Mouse (Mus musculus) forebrain, embryonic 12.5 days (tissue): Measurements from ENCODE around the gene Gm5294. TPM values are rescaled to one million over a fixed set of nuclear protein-coding genes. Genes with fewer than 3 reads are reported as not detected.

ENCODE experiments used
- ATAC-seq: fragments of 200-750 bp; cut with Nextera tagmentation; 2 replicates; pipeline ENCODE4 v1.8.0; 2017; ENCODE audit warnings: moderate TSS enrichment; ENCODE audit not compliant: low FRiP score
- H3K27ac ChIP-seq: fragments of 300-500 bp; sonication (generic); 2 replicates; pipeline ENCODE4 v1.5.1; 2016; ENCODE audit warnings: mild to moderate bottlenecking
- H3K27me3 ChIP-seq: fragments of 300-500 bp; sonication (generic); 2 replicates; pipeline ENCODE4 v1.6.1; 2016; ENCODE audit warnings: mild to moderate bottlenecking
- H3K36me3 ChIP-seq: fragments of 300-500 bp; sonication (generic); replicated peaks from 2 replicates; pipeline ENCODE4 v1.6.1; 2016; ENCODE audit warnings: mild to moderate bottlenecking
- H3K4me1 ChIP-seq: fragments of 300-500 bp; sonication (generic); 2 replicates; pipeline ENCODE4 v1.6.1; 2016
- H3K4me2 ChIP-seq: fragments of 300-500 bp; sonication (generic); 2 replicates; pipeline ENCODE4 v1.6.1; 2016; ENCODE audit warnings: mild to moderate bottlenecking, moderate library complexity
- H3K4me3 ChIP-seq: fragments of 300-500 bp; sonication (generic); replicated peaks from 2 replicates; pipeline ENCODE4 v1.5.1; 2016; ENCODE audit warnings: mild to moderate bottlenecking
- H3K9ac ChIP-seq: fragments of 300-500 bp; sonication (generic); 2 replicates; pipeline ENCODE4 v1.6.1; 2016; ENCODE audit warnings: mild to moderate bottlenecking
- H3K9me3 ChIP-seq: fragments of 300-500 bp; sonication (generic); 2 replicates; pipeline ENCODE4 v1.6.1; 2016
- WGBS: fragments of 180-500 bp; shearing (Covaris S2); methylation state at CpG from one replicate; pipeline ENCODE4 v1.1.7; 2016; 5-methylcytosine and 5-hydroxymethylcytosine counted together
- polyA plus RNA-seq: library from polyadenylated mRNA; unstranded; fragments of >200 nt; fragmentation: Nextera tagmentation; extraction: Ambion mirVana; gene quantifications from 2 replicates; pipeline ENCODE4 v1.2.1, GENCODE M21; 2016

The Gm5294 gene
- polyA plus RNA-seq, 1 experiment from 2014 or later, result not detected

DNA sequence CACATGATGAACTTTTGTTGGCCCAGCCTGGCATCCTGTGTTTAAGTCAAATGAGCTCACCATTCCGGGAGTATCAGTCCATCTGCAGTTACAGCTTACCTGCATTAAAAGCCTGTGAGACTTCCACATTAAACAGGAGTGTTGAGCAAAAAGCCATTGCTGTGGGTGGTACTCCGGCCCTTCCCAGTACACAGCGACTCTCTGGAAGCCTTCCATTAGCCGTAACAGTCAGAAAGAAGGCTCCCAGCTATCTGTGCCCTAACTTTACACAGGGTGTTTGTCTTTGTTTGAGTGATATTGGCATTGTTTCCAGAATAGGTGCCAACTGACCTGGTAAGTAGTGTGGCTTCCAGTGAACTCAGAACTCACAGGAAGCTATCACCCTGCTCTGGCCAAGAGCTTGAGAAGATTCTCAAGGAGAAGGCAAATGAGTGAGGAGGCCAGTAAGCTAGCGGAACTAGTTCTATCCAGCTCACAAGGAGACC is 31.5 kb downstream of the Gm5294 start:
- ATAC-seq, result no peak
- Histone ChIP-seq H3K9me3 (no peaks in the 10 kb centered on the region), H3K36me3 (no peaks in the 10 kb centered on the region), H3K27ac (no peak overlapping the region), H3K9ac (no peak overlapping the region), H3K27me3 (peaks cover 10% of the 10 kb centered on the region; the same call in 1 of the 2 replicates), H3K4me1 (peaks cover 5% of the 10 kb centered on the region; the same call in 1 of the 2 replicates), H3K4me2 (no peak overlapping the region), H3K4me3 (no peak overlapping the region)
- 87% methylated on average over 5 of the region's 5 CpGs for WGBS

DNA sequence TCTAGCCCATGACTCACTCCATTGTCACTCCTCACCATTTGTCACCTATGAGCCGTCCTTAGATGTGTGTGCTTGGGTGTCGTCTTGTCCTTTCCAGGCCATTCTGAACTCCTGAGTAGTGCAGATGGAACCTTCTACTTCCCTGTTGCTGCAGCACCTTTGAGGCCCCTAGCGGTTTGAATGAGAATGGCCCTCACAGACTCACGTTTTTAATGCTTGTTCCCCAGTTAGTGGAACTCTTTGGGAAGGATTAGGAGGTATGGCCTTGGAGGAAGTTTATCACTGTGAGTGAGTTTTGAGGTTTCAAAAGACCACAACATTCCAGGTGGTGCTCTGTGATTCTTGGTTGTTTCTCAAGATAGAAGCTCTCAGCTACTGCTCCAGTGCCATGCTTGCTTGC is 32.3 kb downstream of the Gm5294 start:
- no peak overlapping the region for H3K4me3 ChIP-seq
- ATAC-seq, result no peak
- H3K27me3 ChIP-seq, result peaks cover 10% of the 10 kb centered on the region; the same call in 1 of the 2 replicates
- no peak overlapping the region for H3K9ac ChIP-seq
- no peaks in the 10 kb centered on the region for H3K36me3 ChIP-seq
- WGBS, result 63% methylated on average over 4 of the region's 4 CpGs
- no peak overlapping the region for H3K4me2 ChIP-seq
- H3K27ac ChIP-seq, result no peak overlapping the region
- H3K4me1 ChIP-seq, result peaks cover 5% of the 10 kb centered on the region; the same call in 1 of the 2 replicates
- H3K9me3 ChIP-seq, result no peaks in the 10 kb centered on the region

DNA sequence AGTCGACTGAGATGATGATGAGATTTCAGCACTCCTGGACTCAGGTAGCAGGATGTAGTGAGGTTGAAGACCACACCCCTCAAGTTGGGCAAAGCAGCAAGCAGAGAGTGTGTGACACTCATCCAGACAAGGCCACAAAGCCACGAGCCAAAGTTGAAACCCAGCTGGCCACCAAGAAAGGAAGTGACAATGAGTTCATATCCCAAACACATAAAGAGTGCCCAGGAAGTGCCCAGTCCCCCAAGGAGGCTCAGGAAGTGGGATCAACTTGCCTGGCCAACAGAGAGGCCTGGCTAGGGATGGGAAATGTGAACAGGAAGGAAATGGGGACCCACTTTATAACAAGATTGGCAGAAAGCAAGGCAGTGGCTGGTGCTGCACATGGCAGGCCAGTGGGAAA is 33.5 kb downstream of the Gm5294 start:
- H3K4me3 ChIP-seq, result no peak overlapping the region
- 0 out of 2 replicates have a peak, but pooled peaks cover 4% of the 10 kb centered on the region for H3K27me3 ChIP-seq
- no peak for ATAC-seq
- H3K9ac ChIP-seq, result no peak overlapping the region
- H3K4me1 ChIP-seq, result no peaks in the 10 kb centered on the region
- H3K9me3 ChIP-seq, result no peaks in the 10 kb centered on the region
- H3K27ac ChIP-seq, result no peak overlapping the region
- no peaks in the 10 kb centered on the region for H3K36me3 ChIP-seq
- no peak overlapping the region for H3K4me2 ChIP-seq
- 70% methylated on average over 2 of the region's 2 CpGs for WGBS

DNA sequence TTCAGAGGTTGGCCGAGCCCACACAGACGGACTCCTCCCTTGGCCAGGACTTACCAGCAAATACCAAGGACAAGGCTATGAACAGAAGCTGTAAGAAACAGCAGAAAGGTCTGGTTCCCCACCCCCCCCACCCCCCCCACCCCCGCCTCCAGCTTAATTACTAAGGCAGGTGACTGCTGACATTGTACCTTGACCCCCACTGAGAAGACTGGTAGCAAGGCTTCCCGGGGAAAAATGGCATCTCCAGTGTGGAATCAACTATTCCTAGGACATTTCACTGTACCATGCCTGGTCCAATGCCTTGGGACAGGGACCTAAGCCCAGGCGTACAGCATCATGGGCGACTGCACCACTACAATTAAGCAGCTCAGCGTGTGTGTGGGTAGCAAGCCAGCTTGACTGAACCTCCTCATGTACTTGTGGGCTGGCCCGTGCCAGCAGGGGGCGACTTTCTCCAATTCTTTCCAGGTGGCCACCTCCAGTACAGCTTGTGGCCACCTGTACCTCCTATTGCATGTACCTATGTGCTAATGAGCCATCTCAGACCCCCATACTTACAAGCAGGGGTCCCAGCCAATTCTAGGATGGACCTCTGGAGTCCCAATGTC is 37.2 kb downstream of the Gm5294 start:
- Histone ChIP-seq H3K36me3 (no peaks in the 10 kb centered on the region), H3K4me1 (no peaks in the 10 kb centered on the region), H3K9ac (no peak overlapping the region), H3K9me3 (no peaks in the 10 kb centered on the region), H3K4me3 (no peak overlapping the region), H3K27me3 (0 out of 2 replicates have a peak, but pooled peaks cover 4% of the 10 kb centered on the region), H3K27ac (no peak overlapping the region), H3K4me2 (no peak overlapping the region)
- ATAC-seq, result 0 out of 2 replicates have a peak, but pooled peaks have one; percentile 30
- WGBS, result 27% methylated on average over 9 of the region's 9 CpGs

DNA sequence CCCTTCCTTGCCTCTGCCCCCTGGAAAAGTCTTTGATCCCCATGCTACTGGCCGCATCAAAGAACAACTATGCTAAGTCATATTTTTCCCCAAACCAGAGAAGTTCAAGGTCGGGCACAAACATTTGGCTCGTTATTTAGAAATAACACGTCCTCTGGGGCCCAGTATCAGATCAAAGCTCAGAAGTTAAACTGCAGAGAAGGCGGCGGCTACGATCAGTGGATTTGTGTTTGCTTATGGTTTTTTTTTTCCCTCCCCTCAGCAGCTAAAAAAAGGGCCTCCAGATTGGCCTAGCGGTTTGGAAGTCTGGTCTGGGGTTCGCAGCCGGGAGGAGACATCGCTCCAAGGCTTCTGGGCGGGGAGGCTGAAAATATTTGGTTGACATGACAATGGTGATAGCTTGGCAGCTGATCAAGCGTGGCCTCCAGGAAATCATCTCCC is 38.0 kb downstream of the Gm5294 start:
- no peak overlapping the region for H3K4me2 ChIP-seq
- 0 out of 2 replicates have a peak, but pooled peaks cover 4% of the 10 kb centered on the region for H3K27me3 ChIP-seq
- ATAC-seq, result no peak
- no peaks in the 10 kb centered on the region for H3K9me3 ChIP-seq
- H3K4me3 ChIP-seq, result no peak overlapping the region
- H3K36me3 ChIP-seq, result no peaks in the 10 kb centered on the region
- H3K27ac ChIP-seq, result no peak overlapping the region
- H3K9ac ChIP-seq, result no peak overlapping the region
- no peaks in the 10 kb centered on the region for H3K4me1 ChIP-seq
- 68% methylated on average over 13 of the region's 13 CpGs for WGBS

DNA sequence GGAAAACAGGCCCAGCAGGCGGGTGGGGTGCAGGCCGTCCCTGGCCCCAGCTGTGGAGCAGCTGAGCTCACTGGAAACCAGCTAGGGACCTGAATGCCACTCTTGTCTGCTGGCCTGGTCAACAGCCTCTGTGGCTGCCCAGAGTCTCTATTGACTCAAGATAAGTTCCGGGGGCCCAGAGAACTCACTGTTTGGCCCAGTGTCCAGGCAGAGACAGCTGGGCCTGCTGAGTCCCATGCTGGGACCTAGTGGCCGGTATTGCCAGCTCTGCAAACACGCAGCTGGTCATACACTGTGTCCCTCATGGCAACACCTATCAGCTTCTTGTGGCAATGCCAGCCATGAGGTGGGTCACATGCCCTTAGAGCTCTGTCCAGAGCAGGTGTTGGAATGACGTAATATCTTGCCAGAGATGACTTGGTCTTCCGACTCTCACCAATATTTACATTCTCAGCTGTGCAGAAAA is 43.8 kb downstream of the Gm5294 start:
- Histone ChIP-seq H3K4me1 (no peaks in the 10 kb centered on the region), H3K27me3 (no peaks in the 10 kb centered on the region), H3K36me3 (no peaks in the 10 kb centered on the region), H3K4me3 (no peak overlapping the region), H3K9me3 (no peaks in the 10 kb centered on the region), H3K9ac (no peak overlapping the region), H3K27ac (no peak overlapping the region), H3K4me2 (no peak overlapping the region)
- ATAC-seq, result no peak
- 87% methylated on average over 7 of the region's 7 CpGs for WGBS

DNA sequence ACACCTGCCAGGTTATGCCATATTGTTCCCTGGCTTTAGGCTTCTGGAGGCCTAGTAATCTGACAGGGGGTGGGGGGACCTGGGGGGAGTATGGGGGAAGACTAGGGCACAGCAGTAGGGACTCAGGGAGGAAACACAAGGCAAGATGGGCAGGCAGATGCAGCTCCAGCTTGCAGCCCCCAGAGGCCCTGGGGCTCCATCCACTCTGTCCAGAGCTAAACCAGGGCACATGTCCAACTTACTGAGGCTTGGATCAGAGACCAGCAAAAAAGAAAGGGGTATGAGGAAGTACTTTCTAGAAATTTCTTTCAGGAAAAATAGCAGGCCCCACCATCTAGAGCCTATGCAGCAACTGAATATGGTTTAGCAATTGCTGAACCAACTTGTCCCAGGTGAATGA is 44.3 kb downstream of the Gm5294 start:
- Histone ChIP-seq H3K4me2 (no peak overlapping the region), H3K36me3 (no peaks in the 10 kb centered on the region), H3K27ac (no peak overlapping the region), H3K4me3 (no peak overlapping the region), H3K9me3 (no peaks in the 10 kb centered on the region), H3K4me1 (no peaks in the 10 kb centered on the region), H3K9ac (no peak overlapping the region), H3K27me3 (no peaks in the 10 kb centered on the region)
- ATAC-seq, result no peak

DNA sequence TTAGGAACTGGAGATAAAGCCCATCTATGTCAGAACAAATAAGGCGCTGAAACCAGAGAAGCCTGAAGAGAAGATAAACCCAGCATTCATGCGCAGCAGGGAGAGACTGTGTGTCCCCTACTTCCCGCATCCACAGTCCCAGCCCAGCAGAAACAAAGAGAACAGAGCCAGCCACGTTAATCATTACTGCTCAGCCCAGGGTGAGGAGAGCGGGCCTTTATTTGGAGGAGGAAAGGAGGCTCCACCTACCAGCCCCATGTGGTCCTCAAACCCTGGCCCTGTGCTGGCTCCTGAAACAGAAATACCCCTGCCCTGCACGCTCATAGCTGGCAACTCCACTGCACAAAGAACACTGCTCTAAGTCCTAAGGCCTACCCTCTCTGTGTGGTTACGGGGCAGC is 45.0 kb downstream of the Gm5294 start:
- Histone ChIP-seq H3K36me3 (no peaks in the 10 kb centered on the region), H3K4me3 (no peak overlapping the region), H3K27ac (no peak overlapping the region), H3K9me3 (no peaks in the 10 kb centered on the region), H3K4me2 (no peak overlapping the region), H3K27me3 (no peaks in the 10 kb centered on the region), H3K9ac (no peak overlapping the region), H3K4me1 (no peaks in the 10 kb centered on the region)
- ATAC-seq, result no peak
- 42% methylated on average over 7 of the region's 7 CpGs for whole genome bisulfite sequencing

DNA sequence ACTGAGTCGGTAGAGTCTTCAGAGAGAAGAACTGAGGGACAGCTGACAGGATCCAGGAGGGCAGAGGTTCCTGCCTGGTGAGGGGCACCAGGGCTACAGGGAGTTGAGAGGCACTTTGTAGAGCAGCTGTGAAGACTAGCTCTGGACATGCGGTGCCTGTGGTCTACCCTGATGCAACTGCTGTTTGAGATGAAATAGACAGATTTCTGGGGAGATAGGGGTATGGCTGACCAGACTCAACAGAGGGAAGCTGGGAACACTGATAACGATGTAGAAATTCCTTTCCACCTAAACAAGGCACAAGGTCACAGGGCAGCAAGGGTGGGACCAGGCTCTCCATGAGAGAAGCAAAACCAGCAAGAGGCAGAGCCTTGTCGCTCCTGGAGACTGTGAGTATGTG is 45.8 kb downstream of the Gm5294 start:
- no peak overlapping the region for H3K27ac ChIP-seq
- no peaks in the 10 kb centered on the region for H3K36me3 ChIP-seq
- H3K9me3 ChIP-seq, result no peaks in the 10 kb centered on the region
- H3K4me3 ChIP-seq, result no peak overlapping the region
- no peaks in the 10 kb centered on the region; the same call in 1 of the 2 replicates for H3K27me3 ChIP-seq
- H3K9ac ChIP-seq, result no peak overlapping the region
- H3K4me2 ChIP-seq, result no peak overlapping the region
- ATAC-seq, result no peak
- H3K4me1 ChIP-seq, result no peaks in the 10 kb centered on the region
- WGBS, result 78% methylated on average over 4 of the region's 4 CpGs

Other genes starting within 250 kb of the Gm5294 start
- 79.6 and 81.4 TPM in 2 replicates for gene Zfp68, start 200.3 kb upstream of the Gm5294 start, polyA plus RNA-seq
- 15.9 and 17.6 TPM in 2 replicates for gene A430033K04Rik, start 197.2 kb upstream of the Gm5294 start, polyA plus RNA-seq
- 21.6 and 23.3 TPM in 2 replicates for gene Fam20c, start 65.6 kb upstream of the Gm5294 start, polyA plus RNA-seq
- 8.5 and 10.5 TPM in 2 replicates for gene Pdgfa, start 177.3 kb downstream of the Gm5294 start, polyA plus RNA-seq